Mouse (Mus musculus): ENCODE measurements around the gene Dusp16. TPM values are rescaled to one million over a fixed set of nuclear protein-coding genes. Genes with fewer than 3 reads are reported as not detected.

Gene Dusp16
- polyA plus RNA-seq, 1 experiment from 2014 or later: 12.0 TPM

GRCm38 (mm10) chr6:134829786-134830700 is 37.6 kb upstream of the Dusp16 start, which contains the start of gene Crebl2:
TSS of gene Crebl2 (plus strand) at chr6:134830154.
- peak; percentile 94 for ATAC-seq
- no peaks in the 10 kb centered on the region for H3K36me3 ChIP-seq (ENCODE audit: insufficient read depth, low read length)
- WGBS: under 1% methylated on average over 44 of the region's 58 CpGs

DNA sequence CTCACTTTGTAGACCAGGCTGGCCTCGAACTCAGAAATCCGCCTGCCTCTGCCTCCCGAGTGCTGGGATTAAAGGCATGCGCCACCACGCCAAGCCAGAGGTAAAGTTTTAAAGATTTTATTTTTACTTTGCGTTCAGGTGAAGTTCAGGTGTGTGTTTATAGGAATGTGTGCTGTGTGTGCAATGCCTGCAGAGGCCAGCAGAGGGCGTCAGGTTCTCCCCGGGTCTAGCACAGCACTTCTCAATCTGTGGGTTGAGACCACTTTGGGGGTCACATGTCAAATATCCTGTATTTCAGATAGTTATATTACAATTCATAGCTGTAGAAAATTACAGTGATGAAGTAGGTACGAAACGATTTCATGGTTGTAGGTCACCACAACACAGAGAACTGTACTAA is 30.4 kb upstream of the Dusp16 start:
- ATAC-seq (no peak), DNase-seq (ENCODE audit: low spot score) (no peak)
- Histone ChIP-seq H3K27ac (ENCODE audit: low read length) (no peak overlapping the region), H3K4me3 (ENCODE audit: low read depth, low read length) (no peak overlapping the region), H3K9me3 (ENCODE audit: low read length) (no peaks in the 10 kb centered on the region), H3K4me1 (ENCODE audit: insufficient read depth, low read depth, low read length) (no peaks in the 10 kb centered on the region; the same call in 1 of the 2 replicates), H3K27me3 (replicated peaks; ENCODE audit: insufficient read depth, low read length) (no peaks in the 10 kb centered on the region), H3K4me2 (replicated peaks; ENCODE audit: low read depth, low read length) (no peak overlapping the region), H3K9ac (replicated peaks; ENCODE audit: low read depth) (no peak overlapping the region), H3K36me3 (ENCODE audit: insufficient read depth, low read length) (no peaks in the 10 kb centered on the region)
- TF ChIP-seq CTCF (IDR thresholded peaks at IDR 0.05) (peak; percentile 72), EP300 (IDR thresholded peaks at IDR 0.05) (no peak)
- 70% methylated on average over 9 of the region's 10 CpGs for WGBS

More at GRCm38 (mm10) chr6:134829786-134830700, 37.6 kb upstream of the Dusp16 start, which contains the start of gene Crebl2:
- no peaks in the 10 kb centered on the region for H3K27me3 ChIP-seq (replicated peaks; ENCODE audit: insufficient read depth, low read length)
- peaks cover 4% of the 10 kb centered on the region; the same call in 1 of the 2 replicates for H3K4me1 ChIP-seq (ENCODE audit: insufficient read depth, low read depth, low read length)
- no peaks in the 10 kb centered on the region for H3K9me3 ChIP-seq (ENCODE audit: low read length)
- peak within 1 kb of the TSS; percentile 66 for H3K4me2 ChIP-seq (replicated peaks; ENCODE audit: low read depth, low read length)
- TF ChIP-seq CTCF (IDR thresholded peaks at IDR 0.05) (peak; percentile 59), EP300 (IDR thresholded peaks at IDR 0.05) (peak; percentile 80; the same call in 1 of the 2 replicates)
- peak within 1 kb of the TSS; percentile 98 for H3K27ac ChIP-seq (ENCODE audit: low read length)
- peak within 1 kb of the TSS; percentile 70 for H3K4me3 ChIP-seq (ENCODE audit: low read depth, low read length)
- peak within 1 kb of the TSS; percentile 82 for H3K9ac ChIP-seq (replicated peaks; ENCODE audit: low read depth)
- peak; percentile 100 for DNase-seq (ENCODE audit: low spot score)

DNA sequence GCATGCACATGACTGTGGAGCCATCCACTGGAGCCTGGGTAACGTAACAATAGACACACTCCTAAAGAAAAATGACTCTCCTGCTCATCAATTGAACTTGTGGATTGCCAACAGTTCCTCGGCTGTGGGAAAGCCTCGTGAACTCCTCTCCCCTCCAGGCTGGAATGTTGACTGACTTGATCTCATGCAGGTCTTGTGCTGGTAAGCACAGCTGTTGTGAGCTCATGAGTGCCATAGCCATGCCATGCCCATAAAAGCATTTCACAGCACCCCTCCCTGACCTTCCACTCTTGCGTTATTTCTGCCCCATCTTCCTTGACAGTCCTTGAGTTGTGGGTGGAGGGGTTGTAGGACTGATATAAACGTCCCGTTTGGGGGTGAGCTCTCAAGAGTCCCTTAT is 28.0 kb upstream of the Dusp16 start:
- Histone ChIP-seq H3K9ac (replicated peaks; ENCODE audit: low read depth) (no peak overlapping the region), H3K4me1 (ENCODE audit: insufficient read depth, low read depth, low read length) (no peaks in the 10 kb centered on the region; the same call in 1 of the 2 replicates), H3K36me3 (ENCODE audit: insufficient read depth, low read length) (no peaks in the 10 kb centered on the region), H3K9me3 (ENCODE audit: low read length) (no peaks in the 10 kb centered on the region), H3K27me3 (replicated peaks; ENCODE audit: insufficient read depth, low read length) (no peaks in the 10 kb centered on the region), H3K4me3 (ENCODE audit: low read depth, low read length) (no peak overlapping the region), H3K27ac (ENCODE audit: low read length) (peak overlapping the region; percentile 60; the same call in 1 of the 2 replicates), H3K4me2 (replicated peaks; ENCODE audit: low read depth, low read length) (no peak overlapping the region)
- ATAC-seq (peak; percentile 85), DNase-seq (ENCODE audit: low spot score) (peak; percentile 74)
- WGBS: 24% methylated on average over 6 of the region's 6 CpGs
- no peak; the same call in 1 of the 2 replicates for TF ChIP-seq EP300 (IDR thresholded peaks at IDR 0.05)
- TF ChIP-seq CTCF (IDR thresholded peaks at IDR 0.05): 0 out of 2 replicates have a peak, but pooled peaks have one; percentile 2

DNA sequence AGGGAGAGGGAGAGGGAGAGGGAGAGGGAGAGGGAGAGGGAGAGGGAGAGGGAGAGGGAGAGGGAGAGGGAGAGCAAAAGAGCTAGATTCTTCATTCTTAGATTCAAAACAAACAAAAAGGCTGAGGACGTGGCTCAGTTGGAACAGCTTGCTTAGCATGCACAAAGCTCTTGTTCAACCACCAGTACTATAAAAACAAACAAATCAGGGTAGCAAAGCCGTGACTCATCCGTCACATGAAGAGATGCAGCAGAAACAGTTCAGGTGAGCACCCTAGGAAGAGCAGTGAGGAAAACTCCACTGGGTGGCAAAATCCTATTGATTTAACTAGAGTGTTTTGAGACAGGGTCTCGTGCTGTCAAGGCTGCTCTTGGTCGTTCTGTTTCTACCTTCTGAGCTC is 27.3 kb upstream of the Dusp16 start:
- Histone ChIP-seq H3K4me1 (ENCODE audit: insufficient read depth, low read depth, low read length) (no peaks in the 10 kb centered on the region; the same call in 1 of the 2 replicates), H3K36me3 (ENCODE audit: insufficient read depth, low read length) (no peaks in the 10 kb centered on the region), H3K27ac (ENCODE audit: low read length) (no peak overlapping the region), H3K4me2 (replicated peaks; ENCODE audit: low read depth, low read length) (no peak overlapping the region), H3K4me3 (ENCODE audit: low read depth, low read length) (no peak overlapping the region), H3K9me3 (ENCODE audit: low read length) (no peaks in the 10 kb centered on the region), H3K27me3 (replicated peaks; ENCODE audit: insufficient read depth, low read length) (no peaks in the 10 kb centered on the region), H3K9ac (replicated peaks; ENCODE audit: low read depth) (no peak overlapping the region)
- ATAC-seq (peak; percentile 63), DNase-seq (ENCODE audit: low spot score) (peak; percentile 69)
- 14% methylated on average over 5 of the region's 5 CpGs for WGBS
- TF ChIP-seq EP300 (IDR thresholded peaks at IDR 0.05) (no peak), CTCF (IDR thresholded peaks at IDR 0.05) (no peak)

DNA sequence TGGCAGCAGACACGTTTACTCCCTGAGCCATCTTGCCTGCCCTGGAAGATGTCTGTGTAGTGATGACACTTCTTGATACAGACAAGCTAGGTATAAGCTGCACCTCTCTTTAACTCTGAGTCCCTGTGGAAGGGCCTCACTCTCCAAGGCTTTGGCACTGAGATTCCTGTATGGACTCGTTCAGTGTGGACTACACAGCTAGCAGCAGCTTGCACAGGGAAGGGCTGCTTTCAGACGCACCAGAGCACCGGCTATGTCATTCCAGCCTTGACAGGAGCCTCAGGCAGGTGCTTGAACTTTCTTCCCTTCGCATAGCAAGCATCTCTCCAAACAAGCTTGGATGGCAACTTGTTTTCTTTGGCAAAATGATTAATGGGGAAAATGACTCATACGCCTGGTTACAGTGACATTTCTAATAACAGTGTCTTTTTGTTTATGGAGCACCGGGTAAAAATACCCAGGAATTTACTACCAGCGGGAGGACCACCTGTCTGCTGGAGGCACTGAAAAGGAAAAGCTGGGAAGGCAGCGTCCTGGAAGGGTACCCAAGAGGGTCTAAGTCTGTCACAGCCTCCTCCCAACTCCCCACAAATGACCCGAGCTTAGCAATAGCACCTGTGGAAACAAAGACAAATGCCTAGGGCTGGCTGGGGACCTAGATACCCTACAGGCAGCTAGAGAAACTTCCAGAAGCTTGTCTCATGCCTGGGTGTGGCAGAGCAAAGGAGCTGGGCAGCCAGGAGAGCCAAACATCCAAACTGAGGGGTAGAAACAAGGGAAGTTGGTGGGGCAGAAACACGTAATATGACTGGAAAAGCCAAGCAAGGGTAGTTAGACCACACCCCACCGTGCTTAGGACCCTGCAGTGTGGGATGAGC is 24.9 kb upstream of the Dusp16 start:
- no peak overlapping the region for H3K27ac ChIP-seq (ENCODE audit: low read length)
- no peak overlapping the region for H3K4me2 ChIP-seq (replicated peaks; ENCODE audit: low read depth, low read length)
- no peaks in the 10 kb centered on the region for H3K27me3 ChIP-seq (replicated peaks; ENCODE audit: insufficient read depth, low read length)
- no peak for DNase-seq (ENCODE audit: low spot score)
- H3K36me3 ChIP-seq (ENCODE audit: insufficient read depth, low read length): no peaks in the 10 kb centered on the region
- ATAC-seq: no peak
- no peak overlapping the region for H3K9ac ChIP-seq (replicated peaks; ENCODE audit: low read depth)
- H3K9me3 ChIP-seq (ENCODE audit: low read length): no peaks in the 10 kb centered on the region
- no peaks in the 10 kb centered on the region; the same call in 1 of the 2 replicates for H3K4me1 ChIP-seq (ENCODE audit: insufficient read depth, low read depth, low read length)
- TF ChIP-seq EP300 (IDR thresholded peaks at IDR 0.05) (no peak), CTCF (IDR thresholded peaks at IDR 0.05) (no peak)
- no peak overlapping the region for H3K4me3 ChIP-seq (ENCODE audit: low read depth, low read length)
- 41% methylated on average over 12 of the region's 12 CpGs for WGBS
